Mouse (Mus musculus) liver, embryonic 12.5 days (tissue): Measurements from ENCODE around the gene Pcdh8. TPM values are rescaled to one million over a fixed set of nuclear protein-coding genes. Genes with fewer than 3 reads are reported as not detected.
A peak's percentile ranks its signal among the peaks of the same experiment; 100 is the strongest.

ENCODE experiments used
- ATAC-seq: fragments of 200-750 bp; cut with Nextera tagmentation; 2 replicates; pipeline ENCODE4 v1.8.0; 2017; ENCODE audit warnings: moderate number of reproducible peaks, mild to moderate bottlenecking, moderate library complexity
- H3K27ac ChIP-seq: fragments of 300-500 bp; sonication (generic); 2 replicates; pipeline ENCODE4 v1.5.1; 2016; ENCODE audit warnings: mild to moderate bottlenecking
- H3K27me3 ChIP-seq: fragments of 300-500 bp; sonication (generic); replicated peaks from 2 replicates; pipeline ENCODE4 v1.6.1; 2016; ENCODE audit warnings: mild to moderate bottlenecking, moderate library complexity
- H3K36me3 ChIP-seq: fragments of 300-500 bp; sonication (generic); 2 replicates; pipeline ENCODE4 v1.6.1; 2016; ENCODE audit warnings: mild to moderate bottlenecking, moderate library complexity
- H3K4me1 ChIP-seq: fragments of 300-500 bp; sonication (generic); 2 replicates; pipeline ENCODE4 v1.6.1; 2016
- H3K4me2 ChIP-seq: fragments of 300-500 bp; sonication (generic); 2 replicates; pipeline ENCODE4 v1.6.1; 2016; ENCODE audit warnings: mild to moderate bottlenecking, moderate library complexity
- H3K4me3 ChIP-seq: fragments of 300-500 bp; sonication (generic); 2 replicates; pipeline ENCODE4 v1.5.1; 2016; ENCODE audit warnings: mild to moderate bottlenecking, moderate library complexity
- H3K9ac ChIP-seq: fragments of 300-500 bp; sonication (generic); 2 replicates; pipeline ENCODE4 v1.6.1; 2016; ENCODE audit warnings: mild to moderate bottlenecking, moderate library complexity
- H3K9me3 ChIP-seq: fragments of 300-500 bp; sonication (generic); replicated peaks from 2 replicates; pipeline ENCODE4 v1.6.1; 2016; ENCODE audit warnings: mild to moderate bottlenecking, moderate library complexity
- WGBS: fragments of 180-500 bp; shearing (Covaris S2); methylation state at CpG from one replicate; pipeline ENCODE4 v1.1.7; 2016; ENCODE audit not compliant: insufficient replicate concordance; 5-methylcytosine and 5-hydroxymethylcytosine counted together
- microRNA counts: library from miRNA; unstranded; fragments of <30 nt; microRNA quantifications from one replicate; lab custom pipeline; 2017
- microRNA-seq: library from miRNA; unstranded; fragments of <30 nt; microRNA quantifications from one replicate; pipeline ENCODE4, GENCODE M21; 2017
- polyA plus RNA-seq: library from polyadenylated mRNA; unstranded; fragments of >200 nt; fragmentation: Nextera tagmentation; extraction: Ambion mirVana; gene quantifications from 2 replicates; pipeline ENCODE4 v1.2.1, GENCODE M21; 2016

Pcdh8 gene
- polyA plus RNA-seq, 1 experiment from 2014 or later, result not detected

DNA sequence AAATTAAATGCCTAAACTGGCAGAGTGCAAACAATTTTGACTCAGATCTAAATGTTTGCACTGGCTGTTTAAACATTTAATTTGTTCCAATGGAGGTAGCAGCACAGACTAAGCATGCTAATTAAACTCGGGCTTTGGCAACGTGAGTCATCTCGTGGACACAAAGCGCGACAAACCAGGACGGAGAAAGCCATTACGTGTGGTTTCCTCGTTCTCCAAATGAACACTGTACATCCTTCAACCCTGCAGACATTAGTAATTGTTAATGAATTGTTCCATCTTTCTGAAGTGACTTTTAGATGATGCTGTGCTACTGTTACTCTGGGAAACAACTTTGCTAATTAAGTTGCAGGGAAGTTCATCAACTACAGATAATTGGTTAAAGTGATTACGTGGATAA, 32.7 kb downstream of the Pcdh8 start:
- no peak for ATAC-seq
- no peak overlapping the region for H3K9ac ChIP-seq

DNA sequence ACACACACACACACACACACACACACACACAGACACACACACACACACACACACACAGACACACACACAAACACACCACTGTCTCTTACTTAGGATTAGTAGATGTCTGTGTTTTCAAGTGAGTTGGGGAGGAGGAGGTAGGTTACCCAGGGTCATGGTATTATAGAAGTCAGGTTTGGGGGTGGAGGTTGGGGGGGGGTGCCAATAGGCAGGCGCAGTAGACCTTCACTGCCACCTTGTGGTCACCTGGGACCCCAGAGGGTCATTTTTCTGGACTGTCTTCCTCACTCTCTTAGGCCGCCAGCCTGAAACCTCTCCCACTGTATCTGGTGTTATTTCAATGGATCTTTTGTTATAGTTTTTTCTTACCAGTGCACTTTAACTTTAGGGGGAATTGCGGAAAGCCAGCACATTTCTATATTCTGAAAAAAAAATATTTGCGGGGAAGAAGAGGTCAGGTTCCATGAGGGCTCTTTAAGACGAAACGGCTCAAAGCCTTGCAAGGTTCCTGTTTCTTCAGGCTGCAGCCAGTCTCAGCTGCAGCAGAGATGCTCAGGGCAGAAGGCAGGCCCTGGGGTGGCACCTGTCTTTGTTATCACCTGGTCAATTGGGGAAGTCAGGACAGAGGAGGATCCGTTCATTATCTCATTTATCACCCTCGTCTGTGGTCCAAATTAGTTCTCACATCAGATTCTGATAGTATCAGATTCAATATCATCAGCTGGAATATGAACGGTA, 33.3 kb downstream of the Pcdh8 start:
- Histone ChIP-seq H3K9me3 (no peaks in the 10 kb centered on the region), H3K4me2 (no peak overlapping the region), H3K9ac (no peak overlapping the region), H3K4me3 (no peak overlapping the region), H3K36me3 (no peaks in the 10 kb centered on the region), H3K4me1 (no peaks in the 10 kb centered on the region), H3K27ac (no peak overlapping the region), H3K27me3 (no peaks in the 10 kb centered on the region)
- ATAC-seq, result no peak
- WGBS, result 52% methylated on average over 9 of the region's 9 CpGs

More for the DNA sequence above, 32.7 kb downstream of the Pcdh8 start:
- WGBS, result 70% methylated on average over 9 of the region's 9 CpGs
- Histone ChIP-seq H3K27me3 (no peaks in the 10 kb centered on the region), H3K4me2 (no peak overlapping the region), H3K4me3 (no peak overlapping the region), H3K9me3 (no peaks in the 10 kb centered on the region), H3K4me1 (no peaks in the 10 kb centered on the region), H3K27ac (no peak overlapping the region), H3K36me3 (no peaks in the 10 kb centered on the region)

DNA sequence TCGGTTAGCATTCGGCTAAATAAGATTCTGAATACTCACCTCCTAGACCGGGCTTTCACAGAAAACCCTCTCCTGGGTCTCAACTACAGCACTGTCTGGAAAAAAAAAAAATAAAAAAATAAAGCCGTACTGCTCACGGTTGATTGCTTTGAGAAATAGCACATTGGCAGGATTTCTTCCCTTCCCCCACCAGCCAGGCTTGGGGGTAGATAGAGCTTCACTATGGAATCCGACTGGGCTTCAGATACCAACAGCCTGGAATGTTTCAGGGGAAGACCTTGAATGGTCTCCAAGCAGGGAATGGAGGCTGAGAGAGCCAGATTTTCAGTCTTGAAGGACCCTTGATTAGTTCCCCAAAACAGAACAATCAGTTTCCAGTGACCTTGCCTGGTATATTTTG, 34.3 kb downstream of the Pcdh8 start:
- 63% methylated on average over 6 of the region's 6 CpGs for WGBS
- Histone ChIP-seq H3K36me3 (no peaks in the 10 kb centered on the region), H3K9me3 (no peaks in the 10 kb centered on the region), H3K27ac (no peak overlapping the region), H3K9ac (no peak overlapping the region), H3K4me1 (no peaks in the 10 kb centered on the region), H3K4me2 (no peak overlapping the region), H3K27me3 (no peaks in the 10 kb centered on the region), H3K4me3 (no peak overlapping the region)
- ATAC-seq, result no peak

DNA sequence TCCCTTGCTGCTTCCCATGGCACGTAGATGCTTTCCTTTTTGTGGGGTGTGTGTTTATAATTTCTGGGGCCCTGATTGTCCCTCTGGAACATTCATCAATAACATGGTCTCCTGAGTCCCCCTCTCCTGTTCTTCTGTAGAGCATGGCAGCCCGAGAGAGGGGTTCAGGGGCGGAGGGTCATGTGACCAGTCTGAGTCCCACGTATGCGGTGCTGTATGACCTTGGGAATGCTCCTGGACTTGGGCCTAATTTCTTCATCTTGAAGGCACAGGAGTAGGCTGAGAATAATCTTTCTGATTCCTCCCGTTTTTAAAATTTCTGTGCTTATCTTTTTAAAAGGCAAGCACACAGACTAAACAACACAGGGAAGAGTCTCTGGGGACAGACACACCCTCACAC, 37.6 kb downstream of the Pcdh8 start:
- no peaks in the 10 kb centered on the region for H3K4me1 ChIP-seq
- H3K4me2 ChIP-seq, result no peak overlapping the region
- no peak overlapping the region for H3K27ac ChIP-seq
- H3K4me3 ChIP-seq, result no peak overlapping the region
- 65% methylated on average over 6 of the region's 6 CpGs for WGBS
- no peaks in the 10 kb centered on the region for H3K36me3 ChIP-seq
- H3K9me3 ChIP-seq, result no peaks in the 10 kb centered on the region
- H3K9ac ChIP-seq, result no peak overlapping the region
- no peaks in the 10 kb centered on the region for H3K27me3 ChIP-seq
- ATAC-seq, result no peak

DNA sequence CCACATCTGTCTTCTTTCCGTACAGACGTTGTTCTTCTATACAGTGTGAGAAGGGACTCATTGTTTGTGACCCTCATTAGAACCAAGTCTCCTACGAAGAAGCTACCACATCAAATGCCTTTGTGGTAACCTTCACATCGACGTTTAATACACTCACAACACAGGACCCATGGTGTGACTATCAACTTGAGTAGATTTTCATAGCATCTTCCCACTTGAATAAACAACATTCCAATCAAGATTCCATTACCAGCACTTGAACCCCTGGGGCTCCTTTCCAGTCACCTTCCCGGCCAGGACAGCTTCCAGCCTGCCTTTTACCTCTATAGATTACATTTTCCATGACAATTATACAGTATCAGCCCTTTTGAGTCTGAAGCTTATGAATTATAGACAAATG, 42.3 kb downstream of the Pcdh8 start:
- WGBS, result 55% methylated on average over 6 of the region's 6 CpGs
- Histone ChIP-seq H3K4me1 (no peaks in the 10 kb centered on the region), H3K27me3 (no peaks in the 10 kb centered on the region), H3K27ac (no peak overlapping the region), H3K9me3 (no peaks in the 10 kb centered on the region), H3K4me2 (no peak overlapping the region), H3K9ac (no peak overlapping the region), H3K4me3 (no peak overlapping the region), H3K36me3 (no peaks in the 10 kb centered on the region)
- no peak for ATAC-seq

DNA sequence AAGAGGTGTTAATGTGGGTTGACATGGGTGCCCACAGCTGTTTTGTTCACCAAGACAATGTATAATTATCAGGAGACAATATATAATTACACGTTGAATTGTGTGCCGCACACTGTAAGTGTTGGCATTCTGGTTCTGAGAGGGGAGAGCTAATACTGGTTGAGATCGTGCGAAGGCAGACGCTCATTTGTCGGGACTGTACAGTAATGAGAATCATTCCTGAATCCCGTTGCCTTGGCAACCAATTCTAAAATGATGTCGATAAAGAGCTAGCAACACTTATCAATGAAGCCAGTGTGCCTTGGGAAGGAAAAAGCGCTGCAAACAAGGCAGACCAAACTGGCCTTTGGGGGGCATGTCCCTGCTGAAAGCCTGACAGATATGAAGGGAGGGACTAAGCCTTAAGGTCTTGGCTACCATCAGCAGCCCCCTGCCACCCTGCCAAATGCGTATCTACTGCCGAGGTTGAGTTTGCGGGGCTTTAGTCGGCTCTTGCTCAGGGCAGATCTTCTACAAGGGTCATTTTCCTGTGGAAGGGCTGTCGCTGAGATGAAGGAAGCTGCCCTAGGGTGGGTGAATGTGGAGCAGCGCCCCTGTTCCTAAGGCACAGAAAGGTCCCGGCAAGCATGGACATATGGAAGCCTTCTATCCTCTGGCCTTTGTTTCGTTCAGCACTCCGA, 47.0 kb downstream of the Pcdh8 start:
- no peak overlapping the region for H3K4me2 ChIP-seq
- H3K4me3 ChIP-seq, result no peak overlapping the region
- H3K36me3 ChIP-seq, result no peaks in the 10 kb centered on the region
- ATAC-seq, result no peak
- no peaks in the 10 kb centered on the region for H3K9me3 ChIP-seq
- no peaks in the 10 kb centered on the region for H3K4me1 ChIP-seq
- WGBS, result 75% methylated on average over 18 of the region's 18 CpGs
- no peaks in the 10 kb centered on the region for H3K27me3 ChIP-seq
- no peak overlapping the region for H3K27ac ChIP-seq
- H3K9ac ChIP-seq, result no peak overlapping the region

DNA sequence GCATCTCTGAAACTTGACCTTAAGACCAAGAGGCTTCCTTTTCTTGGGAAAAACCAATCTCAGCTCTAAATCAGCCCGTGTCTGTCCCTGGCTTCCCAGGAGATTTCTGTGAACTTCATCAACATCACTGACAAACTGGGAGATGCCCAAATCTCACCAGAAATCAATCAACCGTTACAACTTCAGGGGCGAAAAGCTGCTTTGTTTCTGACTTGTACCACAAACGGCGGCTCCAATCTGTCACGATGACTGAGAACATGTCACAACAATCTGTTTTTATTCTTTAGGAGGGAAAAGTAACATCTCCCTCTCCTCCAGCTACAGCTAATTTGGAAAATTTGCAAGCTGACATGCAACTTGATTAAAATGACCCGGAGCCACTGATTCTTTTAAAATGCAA, 48.9 kb downstream of the Pcdh8 start:
- Histone ChIP-seq H3K4me3 (no peak overlapping the region), H3K4me2 (no peak overlapping the region), H3K27me3 (no peaks in the 10 kb centered on the region), H3K36me3 (no peaks in the 10 kb centered on the region), H3K9me3 (no peaks in the 10 kb centered on the region), H3K9ac (no peak overlapping the region), H3K4me1 (no peaks in the 10 kb centered on the region), H3K27ac (no peak overlapping the region)
- ATAC-seq, result no peak
- 68% methylated on average over 7 of the region's 7 CpGs for WGBS

MicroRNAs within 50 kb of the gene (microRNA counts, 519-probe panel; counts per million panel counts)
- 582 counts per million, percentile 70 among the panel's probes with 10 or more counts for microRNA mmu-miR-759 (lab: Ali Mortazavi, UCI)

Small RNAs within 50 kb of the gene (microRNA-seq; reads per million reads assigned to microRNA genes)
- not detected for gene Mir759

Other genes with a start within 250 kb of the Pcdh8 start
- gene Sugt1, start 183.6 kb downstream of the Pcdh8 start, polyA plus RNA-seq, result 57.7 and 63.2 TPM in 2 replicates
- gene Cnmd, start 109.1 kb downstream of the Pcdh8 start, polyA plus RNA-seq, result not detected in 2 replicates
- 6.3 and 8.3 TPM in 2 replicates for gene Olfm4, start 212.8 kb upstream of the Pcdh8 start, polyA plus RNA-seq